In genomic region chr9:59577844-59578504, GRCm38 (mm10) we compare ENCODE assay signal across 8 mouse cellular contexts. TPM values are rescaled to one million over a fixed set of nuclear protein-coding genes. Genes with fewer than 3 reads are reported as not detected.
A peak's percentile ranks its signal among the peaks of the same experiment; 100 is the strongest.
DNase-seq lines count a peak whose midpoint lies in the region; ATAC-seq lines count a peak whose summit lies in the region.

Gene Celf6 (plus strand): TSS chr9:59577917.

- peak; percentile 61 for DNase-seq in T-cell, adult 2 months (ENCODE audit: low spot score)
- DNase-seq in cerebellum, postnatal 25 days: peak; percentile 89 to 93
- peak; percentile 68 to 84 for DNase-seq in frontal cortex, postnatal 25 days (ENCODE audit: low spot score in 2 of 2)
- DNase-seq in hindbrain, embryonic 14.5 days (ENCODE audit: low spot score): peak; percentile 95
- peak; percentile 89 for DNase-seq in left cerebral cortex, adult 11 months (ENCODE audit: low spot score)
- DNase-seq in lung, postnatal 36 days: peak; percentile 84
- DNase-seq in retina, embryonic 14.5 days (ENCODE audit: low spot score): peak; percentile 98
- peak; percentile 84 to 92 for DNase-seq in thymus, postnatal 36 days

- H3K27ac ChIP-seq in hindbrain, embryonic 14.5 days: peak within 1 kb of the TSS; percentile 62; the same call in 1 of the 2 replicates

- H3K4me3 ChIP-seq in hindbrain, embryonic 14.5 days (replicated peaks; ENCODE audit: low read length): peak within 1 kb of the TSS; percentile 69

- peak within 1 kb of the TSS; percentile 67 for H3K4me2 ChIP-seq in hindbrain, embryonic 14.5 days (replicated peaks)

- peaks cover 13% of the 10 kb centered on the region for H3K27me3 ChIP-seq in hindbrain, embryonic 14.5 days (ENCODE audit: control insufficient read depth, insufficient read depth, low read length)

- no peaks in the 10 kb centered on the region for H3K36me3 ChIP-seq in hindbrain, embryonic 14.5 days (replicated peaks; ENCODE audit: control insufficient read depth, insufficient read depth)

- ATAC-seq in hindbrain, embryonic 14.5 days (ENCODE audit: low FRiP score): peak; percentile 96

- peaks cover 21% of the 10 kb centered on the region for H3K4me1 ChIP-seq in hindbrain, embryonic 14.5 days (replicated peaks; ENCODE audit: control insufficient read depth, insufficient read depth, low read length)

- H3K9ac ChIP-seq in hindbrain, embryonic 14.5 days: peak within 1 kb of the TSS; percentile 67

- H3K9me3 ChIP-seq in hindbrain, embryonic 14.5 days (ENCODE audit: control insufficient read depth, low read length): no peaks in the 10 kb centered on the region

- WGBS in hindbrain, embryonic 14.5 days: under 1% methylated on average over 43 of the region's 61 CpGs

RNA-seq across cellular contexts. Expression of gene Celf6, which starts in this region (rescaled TPM):
- polyA plus RNA-seq in hindbrain, embryonic 14.5 days (2014; fragmentation: Nextera tagmentation; extraction: Ambion mirVana): 35.8 and 36.0 TPM in 2 replicates

Comparison
In these comparisons a context has a peak if more than half of its experiments do, and no peak if none do; other contexts are left out.
1. Peak in every context shown above with its lines: DNase-seq, ATAC-seq, H3K4me3 ChIP-seq and H3K27ac ChIP-seq.